Mouse (Mus musculus) G1E-ER4 (cell line): ENCODE measurements around the gene Pigt. TPM values are rescaled to one million over a fixed set of nuclear protein-coding genes. Genes with fewer than 3 reads are reported as not detected.

Source experiments
- GATA1 ChIP-seq: IDR thresholded peaks from one replicate; pipeline ENCODE4 v1.8.0; 2012; ENCODE audit warnings: low read length, inconsistent platforms
- polyA plus RNA-seq: library from polyadenylated mRNA; stranded (reverse); fragments of >175 nt; gene quantifications from 2 replicates; pipeline ENCODE4 v1.2.3, GENCODE M21; 2012

Pigt gene
- polyA plus RNA-seq, 1 experiment = 139 TPM

DNA sequence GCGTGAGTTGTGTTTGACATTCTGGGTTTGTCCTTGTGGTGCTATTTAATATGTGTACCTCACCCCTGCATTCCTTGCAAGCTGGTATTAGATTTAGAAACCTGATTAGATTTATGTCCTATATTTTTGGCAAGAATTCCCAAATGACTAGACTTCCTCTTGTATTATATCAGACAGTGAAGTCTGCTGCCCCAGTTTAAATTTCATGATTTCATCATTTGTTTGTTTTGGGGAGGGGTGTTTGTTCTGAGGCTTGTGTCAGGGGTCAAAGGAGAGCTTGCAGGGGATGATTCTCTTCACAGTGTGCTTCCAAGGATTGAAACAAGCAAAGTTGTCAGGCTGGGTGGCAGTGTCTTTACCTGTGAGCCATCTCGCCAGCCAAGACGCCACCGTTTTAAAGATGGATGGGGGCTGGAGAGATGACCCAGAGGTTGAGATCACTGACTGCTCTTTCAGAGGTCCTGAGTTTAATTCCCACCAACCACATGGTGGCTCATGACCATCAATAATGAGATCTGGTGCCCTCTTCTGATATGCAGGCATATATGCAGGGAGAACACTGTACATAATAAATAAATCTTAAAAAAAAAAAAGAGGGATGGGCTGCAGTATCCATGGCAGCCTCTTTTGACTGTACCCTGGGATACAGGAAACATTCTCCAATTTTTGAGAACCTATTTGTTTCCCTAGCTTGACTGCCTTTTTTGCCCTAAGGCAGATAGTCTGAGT lies 8.5 kb downstream of the Pigt start:
- TF ChIP-seq GATA1 = no peak

- TF ChIP-seq GATA1 = no peak
Measured at GRCm38 (mm10) chr2:164507811-164508210, 10.5 kb downstream of the Pigt start.

GRCm38 (mm10) chr2:164510621-164511190 lies 13.4 kb downstream of the Pigt start:
- no peak for TF ChIP-seq GATA1

DNA sequence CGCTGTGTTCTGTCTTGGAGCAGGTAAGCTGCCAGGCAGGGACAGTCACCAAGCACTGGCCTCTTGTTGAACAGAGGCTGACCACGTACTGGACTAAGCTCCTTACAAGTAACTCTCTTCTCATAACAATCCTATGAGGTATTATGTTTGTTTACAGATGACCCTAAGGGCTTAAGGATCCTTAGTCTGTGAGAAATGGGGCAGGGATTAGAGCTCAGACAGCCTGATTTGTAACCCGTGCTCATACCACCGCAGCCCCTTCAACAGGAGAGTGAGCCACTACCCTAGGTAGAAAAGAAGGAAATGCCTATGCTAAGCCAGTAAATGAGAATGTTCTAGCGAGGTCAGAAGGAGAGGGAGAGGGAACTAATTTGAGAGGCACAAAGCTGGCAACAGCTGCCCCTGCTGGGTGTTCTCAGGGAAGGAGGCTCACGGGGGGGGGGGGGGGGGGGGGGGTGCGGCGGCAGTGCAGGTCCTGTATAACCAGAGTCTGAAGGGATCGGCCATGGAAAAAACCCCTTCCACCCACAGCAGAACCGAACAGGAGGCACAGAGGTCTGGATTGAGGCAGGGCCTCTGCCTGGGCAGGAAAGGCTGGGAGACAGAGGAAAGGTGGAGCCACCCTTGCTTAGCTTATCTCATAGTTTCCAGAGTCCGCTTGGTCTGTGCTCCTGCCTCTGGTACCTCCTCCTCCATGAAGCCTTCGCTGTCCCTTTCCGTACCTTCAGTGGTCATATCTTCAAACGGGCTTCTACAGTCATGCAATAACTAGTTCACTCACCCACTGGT lies 15.0 kb downstream of the Pigt start:
- no peak for TF ChIP-seq GATA1

DNA sequence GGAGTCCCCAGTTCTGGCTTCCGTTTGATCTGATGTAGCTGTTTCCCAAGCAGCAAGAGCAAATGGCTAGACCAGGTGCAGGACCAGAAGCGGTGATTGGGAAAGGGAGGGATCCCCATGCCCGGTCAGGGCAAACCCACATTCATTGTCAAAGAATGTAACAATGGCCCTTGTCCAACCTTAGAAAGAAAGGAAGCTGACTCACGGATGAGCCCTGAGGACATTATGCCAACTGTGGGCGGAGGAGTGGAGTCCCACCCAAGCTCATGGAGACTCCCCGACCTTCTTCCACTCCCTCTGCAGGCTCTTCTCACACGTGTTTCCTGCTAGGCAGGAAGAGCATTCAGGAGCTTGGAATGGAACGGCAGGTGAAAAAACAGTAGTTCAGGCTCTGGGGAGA lies 16.1 kb downstream of the Pigt start:
- TF ChIP-seq GATA1 = no peak

- no peak for TF ChIP-seq GATA1
Measured at GRCm38 (mm10) chr2:164514916-164515315, 17.6 kb downstream of the Pigt start.

DNA sequence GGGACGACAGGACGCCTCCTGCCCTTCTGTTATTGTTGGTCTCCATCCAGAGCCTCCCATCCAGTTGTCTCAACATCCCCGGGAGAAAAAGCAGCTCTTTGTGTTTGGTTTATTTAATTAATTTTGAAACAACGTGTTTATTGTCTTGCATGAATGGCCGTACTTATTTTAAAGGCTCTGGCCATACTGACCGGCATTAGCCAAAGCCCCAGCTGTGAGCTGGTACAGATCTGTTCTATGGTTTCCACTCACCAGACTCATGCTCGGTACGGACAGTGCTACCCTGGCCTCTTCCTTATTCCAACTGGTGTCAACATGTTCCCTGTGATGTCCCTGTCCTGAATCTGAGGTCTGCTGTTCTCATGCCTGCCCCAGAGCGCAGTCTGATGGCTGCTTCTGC lies 18.6 kb downstream of the Pigt start:
- TF ChIP-seq GATA1 = no peak

GRCm38 (mm10) chr2:164516592-164516991 lies 19.3 kb downstream of the Pigt start:
- no peak for TF ChIP-seq GATA1

- TF ChIP-seq GATA1 = no peak
Measured at GRCm38 (mm10) chr2:164517485-164518221, 20.3 kb downstream of the Pigt start.

- no peak for TF ChIP-seq GATA1
Measured at GRCm38 (mm10) chr2:164518266-164519170, 21.2 kb downstream of the Pigt start.

GRCm38 (mm10) chr2:164519171-164519526 lies 21.8 kb downstream of the Pigt start:
- TF ChIP-seq GATA1 = no peak

DNA sequence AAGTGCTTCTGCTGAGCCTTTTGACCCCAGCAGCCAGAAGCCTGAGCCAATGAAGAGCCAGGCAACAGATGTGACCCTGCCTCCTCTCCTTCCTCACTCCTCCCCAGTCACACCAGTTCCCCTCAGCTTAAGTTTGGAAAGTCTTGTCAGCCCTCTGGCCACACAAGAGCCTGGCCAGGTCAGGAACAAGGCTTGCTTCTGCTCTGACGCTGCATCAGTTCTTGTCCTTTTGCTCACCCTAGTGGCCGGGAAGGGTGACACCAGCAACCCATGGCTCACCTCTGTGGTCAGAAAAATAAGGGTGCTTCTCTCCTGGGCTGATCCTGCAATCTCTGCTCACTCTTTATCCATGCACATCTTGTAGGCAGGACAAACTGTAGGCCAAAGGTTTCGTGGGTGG lies 23.5 kb downstream of the Pigt start:
- TF ChIP-seq GATA1 = no peak

DNA sequence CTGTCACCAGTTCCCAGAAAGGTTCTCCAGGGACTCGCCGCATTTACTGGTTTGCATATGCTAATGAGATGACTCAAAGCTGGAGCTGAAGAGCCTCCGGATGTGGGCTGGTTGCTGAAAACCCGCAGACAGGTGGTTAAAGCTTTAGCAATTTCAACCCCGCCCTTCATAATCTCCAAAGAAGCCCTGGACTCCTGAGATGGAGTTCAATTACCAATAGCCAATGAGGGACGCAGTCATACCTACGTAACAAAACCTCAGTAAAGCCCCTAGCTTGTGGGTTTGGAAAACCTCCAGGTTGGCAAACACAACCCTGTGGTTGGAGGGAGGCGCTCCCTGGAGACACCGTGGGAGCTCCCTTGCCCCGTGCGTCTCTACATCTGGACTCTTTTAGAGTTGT lies 24.5 kb downstream of the Pigt start:
- no peak for TF ChIP-seq GATA1

DNA sequence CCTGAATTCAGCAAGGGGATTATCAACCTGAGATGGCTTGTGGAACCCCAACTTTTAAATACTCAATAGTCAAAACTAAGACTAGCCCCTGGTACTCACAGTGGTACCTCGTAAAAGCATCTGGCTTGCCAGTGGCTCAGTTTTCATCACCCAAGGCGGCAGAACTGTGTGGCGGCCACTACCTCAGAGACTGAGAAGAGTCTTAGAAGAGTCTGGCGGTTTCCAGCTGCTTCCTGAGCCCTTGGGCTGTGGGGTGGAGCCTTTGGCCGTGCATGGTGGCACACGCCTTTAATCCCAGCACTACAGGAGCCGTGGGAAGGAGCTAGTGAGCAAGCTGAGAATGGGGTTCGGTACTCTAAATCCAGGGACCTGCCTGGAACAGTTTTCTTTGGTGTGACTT lies 25.0 kb downstream of the Pigt start:
- TF ChIP-seq GATA1 = no peak

GRCm38 (mm10) chr2:164523301-164523773 lies 26.0 kb downstream of the Pigt start:
- no peak for TF ChIP-seq GATA1

DNA sequence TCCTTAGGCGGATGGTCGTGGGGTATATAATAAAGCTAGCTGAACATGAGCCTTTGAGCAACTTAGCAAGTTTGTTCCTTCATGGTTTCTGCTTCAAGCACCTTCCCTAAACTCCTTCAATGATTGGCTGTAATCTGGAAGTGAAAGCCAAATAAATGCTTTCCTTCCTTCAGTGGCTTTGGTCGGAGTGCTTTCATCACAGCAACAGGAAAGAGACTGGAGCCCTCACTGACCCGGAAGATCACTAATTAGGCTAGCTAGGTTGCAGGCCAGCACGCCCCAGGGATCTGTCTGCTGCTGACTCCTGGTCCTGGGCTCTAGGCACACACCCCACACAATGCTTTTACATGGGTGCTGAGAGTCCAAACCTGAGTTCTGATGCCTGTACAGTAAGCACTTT lies 31.2 kb downstream of the Pigt start:
- no peak for TF ChIP-seq GATA1
